Mouse (Mus musculus) c-Kit-positive CD71-positive TER-119-positive erythroid progenitor cells, embryonic 14.5 days (primary cell): ENCODE measurements around the gene Wnt5a.

ENCODE experiments used
- DNase-seq: peaks from one replicate; pipeline ENCODE4 v3.0.0-alpha.2; 2013; ENCODE audit warnings: low spot score

Gene Wnt5a

DNA sequence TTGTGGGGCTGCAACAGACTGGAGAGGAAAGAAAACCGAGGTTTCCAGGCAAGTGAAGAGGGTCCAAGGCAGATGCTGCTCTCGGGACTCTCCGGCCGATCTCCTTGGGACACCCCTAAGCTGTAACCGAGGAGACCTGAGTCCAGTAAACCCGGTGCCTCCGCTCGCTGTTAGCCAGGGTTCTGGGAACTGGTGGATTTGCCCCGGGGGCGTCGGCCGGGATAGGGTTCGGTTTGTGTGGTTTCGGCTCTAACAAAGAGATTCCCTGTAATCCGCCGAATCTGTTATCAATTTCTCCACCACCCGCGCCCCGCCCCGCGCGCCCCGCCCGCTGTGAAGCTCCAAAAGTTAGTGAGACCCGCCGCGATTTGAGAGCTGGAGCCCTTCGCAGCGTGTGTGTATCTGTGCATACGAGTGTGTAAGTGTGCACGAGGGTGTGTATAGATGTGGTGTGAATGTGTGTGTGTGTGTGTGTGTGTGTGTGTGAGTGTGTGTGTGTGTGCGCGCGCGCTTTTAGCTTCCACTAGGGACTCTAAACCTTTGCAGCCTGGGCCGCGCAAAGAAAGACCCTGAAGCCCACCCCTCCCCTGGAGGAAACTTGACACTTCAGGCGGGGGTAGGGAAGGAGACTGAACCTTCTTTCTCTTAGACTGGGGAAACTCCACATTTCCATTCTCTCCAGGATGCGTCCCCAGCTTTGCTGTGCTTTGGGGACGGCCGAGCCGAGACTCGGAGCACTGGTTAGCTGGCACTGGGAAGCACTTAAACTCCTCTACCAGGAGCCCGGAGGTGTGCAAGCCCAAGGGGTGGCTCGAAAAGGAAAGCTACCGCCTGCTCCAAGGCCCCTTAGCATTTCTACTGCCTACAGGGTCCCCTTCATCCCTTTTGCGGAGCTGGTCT lies 5.1 kb downstream of the Wnt5a start:
- DNase-seq: no peak

DNA sequence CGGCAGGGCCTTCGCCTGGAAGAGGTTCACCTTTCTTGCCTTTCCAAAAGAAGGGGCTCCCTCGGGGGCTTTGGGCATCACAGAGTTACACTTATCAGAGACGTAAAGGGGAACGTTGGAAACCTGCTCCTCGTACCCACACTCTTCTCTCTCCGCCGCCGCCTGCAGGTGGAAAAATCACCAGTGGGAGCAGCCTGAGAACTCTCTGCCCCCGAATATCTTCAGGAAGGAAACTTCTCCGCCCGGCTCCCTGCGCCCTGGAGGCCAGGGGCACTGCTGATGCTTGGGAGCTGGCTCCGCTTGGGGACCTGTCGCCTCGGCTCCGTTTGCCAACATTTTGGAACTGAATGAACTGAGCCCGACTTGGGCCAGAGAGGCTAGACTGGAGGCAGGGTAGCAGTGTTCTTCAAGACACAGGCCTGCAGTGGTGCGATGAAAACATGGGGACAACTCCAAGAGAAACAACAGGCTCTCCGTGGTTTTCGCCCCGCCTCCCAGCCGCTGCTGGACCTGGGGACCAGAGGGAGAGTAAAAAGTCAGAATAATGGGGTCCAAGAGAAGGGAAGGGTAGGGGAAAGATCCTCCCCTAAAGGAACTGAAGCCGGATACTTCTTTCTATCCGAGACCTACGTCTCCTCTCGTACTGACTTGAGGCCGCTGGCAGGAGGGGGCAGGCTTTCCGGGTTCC lies 5.9 kb downstream of the Wnt5a start:
- DNase-seq: no peak

DNA sequence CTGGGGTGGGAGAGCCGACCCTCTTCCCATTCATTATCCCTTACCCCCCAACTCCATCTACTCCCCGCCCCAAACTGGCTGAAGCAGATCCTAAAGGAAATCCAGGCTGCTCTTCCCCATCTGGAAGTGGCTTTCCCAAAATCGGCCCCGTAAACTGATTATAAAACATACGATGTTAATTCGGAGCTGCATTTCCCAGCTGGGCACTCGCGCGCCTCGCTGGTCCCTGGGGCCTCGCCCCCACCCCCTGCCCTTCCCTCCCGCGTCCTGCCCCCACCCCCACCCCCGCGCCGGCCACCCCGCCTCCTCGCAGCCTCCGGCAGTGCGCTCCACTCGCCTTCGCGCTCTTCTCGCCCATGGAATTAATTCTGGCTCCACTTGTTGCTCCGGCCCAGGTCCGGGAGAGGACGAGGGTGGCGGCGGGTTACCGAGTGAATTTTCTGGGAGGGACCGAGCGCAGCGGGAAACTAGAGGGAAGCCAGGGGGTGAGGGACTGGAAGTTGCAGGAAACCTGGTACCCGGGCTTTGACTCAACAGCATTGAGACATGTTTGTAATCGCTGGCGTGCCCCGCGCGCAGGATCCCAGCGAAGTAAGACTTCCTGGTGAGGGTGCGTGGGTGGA lies 6.6 kb downstream of the Wnt5a start:
- DNase-seq: no peak

DNA sequence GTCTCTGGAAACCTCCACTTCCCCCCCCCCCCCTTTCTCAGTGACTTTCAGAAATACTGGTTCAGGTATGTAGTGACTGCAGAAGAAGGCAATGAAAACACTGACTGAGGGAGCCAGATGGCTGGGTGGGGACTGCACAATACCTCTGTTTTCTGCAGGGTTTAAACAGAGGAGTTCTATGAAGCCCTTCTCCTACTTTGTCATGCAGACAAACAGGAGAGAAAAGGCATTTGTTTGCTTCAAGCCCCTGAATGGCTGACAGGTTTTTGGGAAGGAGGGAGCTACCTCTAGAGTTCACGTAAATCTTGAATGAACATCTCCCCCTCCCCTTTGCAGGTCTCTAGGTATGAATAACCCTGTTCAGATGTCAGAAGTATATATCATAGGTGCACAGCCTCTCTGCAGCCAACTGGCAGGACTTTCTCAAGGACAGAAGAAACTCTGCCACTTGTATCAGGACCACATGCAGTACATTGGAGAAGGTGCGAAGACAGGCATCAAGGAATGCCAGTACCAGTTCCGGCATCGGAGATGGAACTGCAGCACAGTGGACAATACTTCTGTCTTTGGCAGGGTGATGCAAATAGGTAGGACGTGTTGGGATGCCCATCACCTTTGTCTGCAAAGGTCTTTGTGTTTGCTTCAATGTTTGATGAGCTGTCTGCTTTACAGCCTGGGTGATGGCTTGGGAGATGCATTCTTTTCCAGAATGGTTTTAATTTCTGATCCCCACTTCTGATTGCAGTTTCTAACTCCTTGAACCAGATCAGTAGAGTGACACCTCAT lies 8.4 kb downstream of the Wnt5a start:
- DNase-seq: no peak

DNA sequence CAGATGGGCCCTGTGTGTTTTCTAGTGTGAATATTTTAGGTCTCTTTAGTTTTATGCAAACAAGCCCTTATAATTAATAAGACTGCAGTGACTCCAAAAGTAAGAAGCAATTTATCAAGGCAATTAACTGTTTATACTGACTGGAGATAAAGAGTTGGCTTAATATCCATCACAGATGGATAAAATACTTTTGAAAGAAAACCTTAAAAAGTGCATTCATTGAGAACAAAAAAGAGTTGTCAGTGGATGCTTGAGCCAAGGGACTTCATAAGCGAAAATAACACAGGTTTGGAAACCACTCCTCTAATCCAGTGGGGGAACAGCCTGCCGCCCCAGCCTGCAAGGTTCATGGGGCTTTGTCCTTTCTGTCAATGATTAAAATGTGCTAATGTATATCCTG lies 9.6 kb downstream of the Wnt5a start:
- no peak for DNase-seq

DNA sequence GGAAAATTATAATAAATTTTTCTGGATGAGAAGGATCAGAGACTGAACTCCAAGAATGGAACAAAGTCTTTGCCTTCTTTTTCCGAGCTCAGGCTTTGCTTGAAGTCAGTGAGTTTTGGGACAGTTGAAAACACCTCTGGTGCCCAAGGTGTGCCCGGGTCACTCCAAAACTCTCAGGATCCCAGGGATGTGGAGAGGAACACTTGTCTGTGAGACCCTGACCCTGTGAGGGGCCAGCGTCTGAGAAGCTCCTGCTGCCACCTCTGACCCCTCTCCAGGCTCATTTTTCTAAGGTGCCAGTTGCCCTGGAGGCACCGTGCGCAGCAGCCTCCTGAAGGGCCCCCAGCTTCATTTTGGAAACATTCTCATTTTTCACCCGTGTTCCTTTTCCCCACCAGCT lies 10.8 kb downstream of the Wnt5a start:
- no peak for DNase-seq

DNA sequence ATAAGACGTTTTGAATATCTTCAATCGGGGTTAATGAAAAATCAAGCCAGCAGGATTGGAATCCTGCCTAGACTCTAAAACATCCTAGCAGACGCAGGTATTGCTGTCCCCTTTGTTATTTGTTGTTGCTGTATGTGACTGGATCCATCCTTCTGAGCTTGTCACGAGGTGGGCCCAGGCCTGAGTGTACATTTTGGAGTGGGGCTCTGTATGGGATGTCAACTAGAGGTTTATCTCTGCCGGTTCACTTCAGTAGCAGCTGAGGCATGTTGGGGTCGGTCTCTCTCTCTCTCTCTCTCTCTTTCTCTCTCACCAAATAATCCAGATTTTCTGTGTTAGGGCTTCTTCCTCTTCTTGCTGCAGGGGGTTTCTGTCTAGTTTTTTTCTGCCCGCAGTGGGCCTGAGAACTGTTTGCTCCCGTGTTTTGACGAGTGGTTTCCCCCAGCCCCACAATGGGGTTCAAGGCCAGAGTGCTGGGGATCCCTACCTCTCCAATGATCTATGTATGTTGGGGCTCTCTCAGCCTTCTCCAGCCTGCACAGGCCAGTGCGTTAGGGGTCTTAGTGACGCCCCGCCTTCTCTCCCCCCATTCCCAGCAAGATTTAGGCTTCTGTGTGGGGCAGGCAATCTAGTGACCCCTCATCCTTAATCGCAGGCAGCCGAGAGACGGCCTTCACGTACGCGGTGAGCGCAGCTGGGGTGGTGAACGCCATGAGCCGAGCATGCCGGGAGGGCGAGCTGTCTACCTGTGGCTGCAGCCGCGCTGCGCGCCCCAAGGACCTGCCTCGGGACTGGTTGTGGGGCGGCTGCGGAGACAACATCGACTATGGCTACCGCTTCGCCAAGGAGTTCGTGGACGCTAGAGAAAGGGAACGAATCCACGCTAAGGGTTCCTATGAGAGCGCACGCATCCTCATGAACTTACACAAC lies 13.3 kb downstream of the Wnt5a start:
- DNase-seq: no peak

DNA sequence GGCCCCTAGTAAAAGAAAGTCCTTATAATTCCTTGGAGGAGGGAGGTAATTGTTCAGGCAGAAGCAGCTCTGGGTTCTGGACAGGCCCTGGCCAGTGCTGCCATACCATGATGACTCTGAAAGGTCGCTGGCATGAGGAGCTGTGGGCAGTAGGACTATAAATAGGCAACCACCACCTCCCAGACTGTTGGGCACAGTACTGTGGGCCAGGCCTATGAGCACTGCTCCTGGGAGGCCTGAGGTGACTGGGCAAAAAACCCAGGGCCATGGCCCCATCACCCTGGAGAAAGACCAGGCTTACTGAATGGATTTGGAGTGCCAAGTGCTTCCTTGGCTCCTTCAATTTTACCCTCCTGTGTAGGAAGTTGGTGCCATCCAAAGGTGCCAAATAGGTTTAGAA lies 16.6 kb downstream of the Wnt5a start:
- DNase-seq: no peak

DNA sequence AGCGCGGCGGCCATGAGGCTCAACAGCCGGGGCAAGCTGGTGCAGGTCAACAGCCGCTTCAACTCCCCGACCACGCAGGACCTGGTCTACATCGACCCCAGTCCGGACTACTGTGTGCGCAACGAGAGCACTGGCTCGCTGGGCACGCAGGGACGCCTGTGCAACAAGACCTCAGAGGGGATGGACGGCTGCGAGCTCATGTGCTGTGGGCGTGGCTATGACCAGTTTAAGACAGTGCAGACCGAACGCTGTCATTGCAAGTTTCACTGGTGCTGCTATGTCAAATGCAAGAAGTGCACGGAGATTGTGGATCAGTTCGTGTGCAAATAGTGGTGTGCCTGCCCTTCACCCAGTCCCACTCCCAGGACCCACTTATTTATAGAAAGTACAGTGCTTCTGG lies 18.1 kb downstream of the Wnt5a start:
- DNase-seq: no peak

DNA sequence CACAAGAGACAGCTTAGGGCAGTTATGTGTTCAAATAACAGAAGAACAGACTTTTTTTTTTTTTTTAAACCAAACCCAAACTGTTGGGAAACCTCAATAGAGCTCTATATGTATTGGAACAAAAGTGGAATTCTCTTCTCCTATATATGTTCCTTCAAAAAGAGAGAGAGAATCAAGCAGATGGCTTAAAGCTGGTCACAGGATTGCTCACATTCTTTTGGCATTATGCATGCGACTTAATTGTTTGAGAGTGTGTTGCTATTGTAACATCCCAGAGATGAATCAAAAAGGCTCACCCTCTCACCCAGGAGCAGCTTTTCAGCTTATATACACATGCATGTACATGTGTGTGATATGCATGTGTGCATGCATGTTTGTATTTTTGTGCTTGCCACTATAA lies 21.0 kb downstream of the Wnt5a start:
- no peak for DNase-seq

DNA sequence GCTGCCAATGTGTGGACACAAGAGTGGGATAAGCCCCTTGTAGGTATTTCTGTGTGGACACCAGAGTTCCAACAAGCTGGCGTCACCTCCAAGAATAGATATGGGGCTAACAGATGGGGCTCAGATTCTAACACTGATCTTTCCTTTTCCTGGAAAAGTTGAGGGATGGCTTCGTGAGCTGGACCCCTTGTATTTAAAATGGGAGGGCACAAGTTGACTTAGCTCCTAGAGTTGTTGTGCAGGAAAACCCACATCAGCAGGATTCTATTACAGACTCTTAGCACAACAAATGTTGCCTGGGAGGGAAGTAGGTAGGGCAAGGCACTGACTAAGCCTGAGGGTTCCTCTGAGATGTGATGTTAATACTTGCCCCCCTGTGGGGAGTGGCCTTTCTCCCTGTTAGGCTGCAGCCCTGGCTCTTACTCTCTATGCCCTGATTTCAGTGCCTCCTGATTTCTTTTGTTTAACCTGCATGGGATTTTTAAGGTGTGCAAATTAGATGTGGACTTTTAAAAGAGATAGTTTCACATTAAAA lies 23.7 kb downstream of the Wnt5a start:
- no peak for DNase-seq

DNA sequence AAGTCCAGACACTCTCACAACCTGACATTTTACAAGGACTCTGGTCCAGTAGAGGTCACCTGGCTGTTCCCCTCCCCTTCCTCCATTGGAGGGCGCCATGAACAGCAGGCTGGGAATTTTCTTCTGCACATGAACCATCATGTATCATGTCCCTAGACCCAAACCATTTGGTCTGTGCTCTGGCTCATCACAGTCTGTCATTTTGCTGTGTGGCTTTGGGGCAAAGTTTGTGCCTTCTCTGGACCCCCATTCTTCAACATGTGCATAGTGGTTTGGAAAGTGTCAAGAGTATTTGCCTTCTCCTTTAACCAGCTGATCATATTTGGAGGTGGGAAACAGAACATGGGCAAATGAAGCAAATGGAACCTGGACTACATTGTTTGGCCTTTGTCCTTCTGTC lies 27.0 kb downstream of the Wnt5a start:
- DNase-seq: no peak

DNA sequence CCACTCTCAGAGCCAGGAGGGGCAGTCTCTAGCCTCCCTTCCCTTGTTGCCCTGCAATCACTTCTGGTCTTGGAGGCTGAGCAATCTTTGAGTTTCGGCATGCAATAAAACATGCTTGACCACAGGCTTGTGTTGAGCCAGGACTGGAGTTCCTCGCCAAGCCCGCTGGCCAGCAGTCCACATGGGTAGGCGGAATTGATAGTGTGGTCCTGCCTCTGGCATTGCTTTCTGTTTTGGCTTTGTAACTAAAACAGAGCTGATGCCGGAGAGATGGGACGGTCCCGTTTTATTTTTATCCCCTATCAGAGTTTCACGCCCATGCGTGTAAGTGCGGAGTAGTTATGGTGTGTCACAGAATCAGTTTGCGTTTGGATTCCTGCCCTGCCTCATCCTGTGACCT lies 28.4 kb downstream of the Wnt5a start:
- DNase-seq: no peak

DNA sequence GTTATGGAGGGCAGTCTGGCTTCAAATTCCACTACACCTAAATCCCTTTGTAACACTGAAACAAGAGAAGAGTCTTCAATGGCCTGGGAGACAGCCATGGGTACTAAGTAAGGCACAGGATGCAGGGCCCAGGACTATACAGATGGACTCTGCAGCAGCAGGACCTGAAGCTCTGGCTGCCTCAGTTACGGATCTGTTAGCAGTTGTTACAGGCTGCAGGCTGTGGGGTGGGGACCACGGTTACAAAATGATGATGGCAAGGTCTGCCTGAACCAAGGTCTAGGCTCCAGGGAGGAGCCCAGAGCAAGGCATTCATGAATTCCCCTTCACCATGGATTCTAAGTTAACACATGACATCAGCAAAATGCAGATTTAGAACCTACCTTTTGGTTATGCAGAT lies 29.3 kb downstream of the Wnt5a start:
- DNase-seq: no peak

DNA sequence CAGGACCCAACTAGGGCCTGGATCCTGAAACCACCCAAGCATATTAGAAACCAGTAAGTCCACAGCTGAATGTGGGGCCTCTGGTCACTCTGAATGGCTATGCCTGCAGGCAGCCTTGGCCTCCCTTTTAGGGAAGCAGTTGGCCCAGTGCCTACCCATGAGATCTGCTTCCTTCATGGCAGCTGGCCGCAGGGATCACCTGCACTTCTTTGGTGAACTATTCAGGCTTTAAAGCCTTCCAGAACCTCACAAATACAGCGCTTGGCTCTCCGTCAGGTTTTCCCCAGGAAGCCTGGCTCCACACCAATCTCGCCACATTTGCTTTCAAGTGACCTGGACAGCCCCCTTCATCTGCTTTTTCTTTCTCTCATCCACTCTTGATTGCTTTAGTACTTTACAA lies 31.3 kb downstream of the Wnt5a start:
- DNase-seq: no peak

DNA sequence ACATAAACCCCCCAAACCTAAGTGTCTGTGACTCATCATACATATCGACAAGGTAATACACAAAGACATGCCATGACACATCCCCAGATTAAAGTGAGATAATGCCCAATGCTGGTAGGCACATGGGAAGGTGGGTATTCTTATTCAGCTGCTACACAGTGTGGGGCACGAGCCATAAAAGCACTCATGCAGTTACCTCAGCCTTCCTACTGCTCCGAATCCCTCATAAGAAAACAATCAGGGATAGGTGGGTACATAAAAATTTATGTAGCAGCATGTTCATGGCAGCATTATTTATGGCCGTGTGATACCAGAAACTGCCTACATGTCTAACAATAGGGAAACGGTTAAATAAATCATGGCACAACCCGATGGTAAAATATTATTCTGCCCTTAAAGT lies 35.0 kb downstream of the Wnt5a start:
- no peak for DNase-seq

DNA sequence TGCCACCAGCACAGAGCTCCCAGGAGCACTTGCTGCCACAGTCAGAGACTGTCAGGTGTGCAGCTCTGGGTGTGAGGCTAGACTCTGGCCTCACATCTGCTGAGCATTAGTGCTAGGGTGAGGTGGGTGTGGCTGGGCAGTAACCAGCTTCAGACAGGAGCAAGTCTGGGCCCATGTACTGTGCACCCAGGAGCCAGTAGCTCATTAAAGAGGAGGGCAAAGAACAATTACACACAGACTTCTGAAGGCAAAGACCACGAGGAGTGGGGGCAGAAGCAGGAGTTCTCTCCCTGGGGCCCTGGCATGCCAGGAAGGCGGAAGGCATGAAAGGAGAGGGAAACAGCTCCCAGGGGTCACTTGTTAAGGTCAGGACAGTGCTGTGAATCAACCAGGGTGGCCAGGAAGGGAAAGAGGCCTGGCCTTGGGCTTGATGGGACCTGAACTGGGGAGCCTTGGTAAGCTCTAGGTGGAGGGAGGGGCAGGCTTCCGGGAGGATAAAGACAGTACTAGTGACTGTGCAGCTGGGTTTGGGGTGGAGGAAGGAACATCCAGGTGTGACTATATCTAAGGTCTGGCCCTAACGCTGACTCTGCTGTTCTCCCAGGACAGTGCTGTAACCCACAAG lies 37.7 kb downstream of the Wnt5a start:
- DNase-seq: no peak

DNA sequence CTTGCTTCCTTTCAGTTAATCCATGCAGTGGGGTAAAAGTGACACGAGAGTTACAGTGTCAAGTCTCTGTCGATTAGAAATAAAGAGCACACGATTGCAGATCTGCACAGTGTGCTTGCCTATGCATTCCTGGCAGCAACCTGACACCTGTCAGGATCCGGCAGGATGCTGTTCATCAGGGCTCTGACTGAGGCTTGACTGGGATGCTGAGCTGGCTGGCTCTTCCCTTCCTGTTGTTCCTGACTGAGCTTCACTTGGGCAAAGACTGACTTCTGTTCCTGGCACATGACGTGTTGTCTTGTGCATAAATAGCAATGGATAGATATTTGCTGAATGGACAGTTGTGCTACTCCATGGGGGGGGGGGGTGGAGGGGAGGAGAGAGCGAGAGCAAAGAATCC lies 57.3 kb downstream of the Wnt5a start:
- DNase-seq: no peak
